Mouse (Mus musculus) right cerebral cortex, postnatal 25 days (tissue): ENCODE results near the gene Slc9a1.
A peak's percentile ranks its signal among the peaks of the same experiment; 100 is the strongest.

ENCODE experiments used
- DNase-seq: peaks from one replicate; pipeline ENCODE4 v3.0.0; 2022

The Slc9a1 gene

DNA sequence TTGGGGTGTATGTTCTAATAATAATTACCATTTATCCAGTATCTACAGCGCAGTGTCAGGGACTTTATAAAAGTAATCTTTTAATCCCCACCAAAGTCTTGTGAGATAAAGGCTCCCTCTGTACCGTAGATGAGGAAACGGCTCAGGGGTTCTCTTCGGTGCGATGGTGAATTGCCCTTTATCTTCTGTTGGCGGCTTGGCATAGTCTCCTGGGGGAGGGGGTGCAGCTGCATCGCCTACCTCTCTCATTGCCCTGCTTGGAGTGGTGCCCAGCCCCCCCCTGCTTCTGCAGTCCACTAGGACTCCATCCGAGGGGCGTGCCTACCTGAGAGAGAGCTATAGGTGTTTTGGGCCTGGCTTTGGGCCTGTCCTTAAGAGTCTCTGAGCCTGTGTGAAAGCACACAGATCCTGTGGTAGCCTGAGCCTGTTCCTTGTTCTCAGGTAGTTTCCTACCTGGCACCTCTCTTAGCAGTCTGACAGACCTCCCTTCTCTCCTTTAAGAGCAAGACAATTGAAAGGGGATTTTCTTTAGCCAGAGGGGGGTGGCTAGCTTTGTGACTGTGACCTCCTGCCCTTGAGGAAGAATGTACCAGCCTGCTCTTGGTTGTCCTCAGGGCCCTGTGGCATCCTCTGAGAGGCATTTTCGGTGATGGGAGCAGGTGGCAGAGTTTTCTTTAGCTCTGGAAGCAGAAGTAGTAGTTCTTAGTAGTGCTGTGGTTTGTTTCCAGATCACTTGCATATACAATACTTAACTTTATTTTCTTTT is 6.5 kb downstream of the Slc9a1 start:
- DNase-seq: no peak

DNA sequence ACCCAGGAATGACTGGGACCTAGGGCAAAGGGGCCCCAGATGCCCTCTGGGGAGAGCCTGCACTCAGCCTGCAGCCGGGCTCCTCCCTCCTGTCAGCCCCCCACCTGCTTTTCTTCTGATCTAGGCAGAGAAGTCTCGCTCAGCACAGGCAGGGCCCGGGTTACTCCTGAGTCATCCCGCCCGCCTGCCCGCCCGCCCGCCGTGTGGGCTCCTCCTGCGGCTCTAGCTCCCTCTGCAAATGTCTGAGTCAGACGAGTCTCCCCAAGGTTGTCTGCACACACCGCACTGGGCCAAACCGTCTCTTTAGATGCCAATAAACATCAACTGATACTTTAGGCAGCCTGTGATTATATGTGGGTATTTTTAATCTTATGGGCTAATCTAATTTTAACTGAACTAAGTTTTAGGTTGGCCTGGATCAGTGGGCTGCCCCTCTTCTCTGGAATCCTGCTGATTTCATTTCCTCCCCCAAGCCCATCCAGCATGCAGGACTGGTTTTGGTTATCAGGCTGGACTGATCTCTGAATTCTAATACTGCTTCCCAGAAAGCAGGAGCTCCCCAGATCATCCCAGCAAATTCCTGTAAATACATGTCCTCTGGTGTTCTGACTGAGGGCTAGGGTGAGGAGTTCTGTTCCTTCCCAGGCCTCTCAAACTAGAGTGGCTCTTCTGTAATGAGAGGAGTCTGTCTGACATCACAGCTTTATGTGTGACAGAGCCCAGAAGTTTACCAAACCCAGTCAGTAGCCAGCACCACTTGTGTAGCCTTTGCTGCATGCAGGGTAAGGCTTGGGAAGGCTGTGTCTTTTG is 8.9 kb downstream of the Slc9a1 start:
- DNase-seq: peak; percentile 53

DNA sequence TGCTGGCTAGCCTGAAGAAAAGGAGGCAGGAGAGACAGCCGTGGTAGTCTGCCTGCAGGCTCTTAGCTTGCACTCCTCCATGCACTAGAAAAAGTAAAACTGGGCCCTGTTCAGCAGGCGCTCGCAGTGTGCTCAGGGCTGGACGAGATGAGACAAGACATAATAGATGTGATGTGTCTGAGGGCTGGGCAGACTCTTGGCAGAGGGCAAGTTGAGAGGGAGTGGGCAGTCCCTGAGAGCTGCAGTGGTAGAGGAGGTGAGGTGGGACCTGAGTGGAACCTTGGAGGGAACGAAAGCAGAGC is 9.5 kb downstream of the Slc9a1 start:
- no peak for DNase-seq

DNA sequence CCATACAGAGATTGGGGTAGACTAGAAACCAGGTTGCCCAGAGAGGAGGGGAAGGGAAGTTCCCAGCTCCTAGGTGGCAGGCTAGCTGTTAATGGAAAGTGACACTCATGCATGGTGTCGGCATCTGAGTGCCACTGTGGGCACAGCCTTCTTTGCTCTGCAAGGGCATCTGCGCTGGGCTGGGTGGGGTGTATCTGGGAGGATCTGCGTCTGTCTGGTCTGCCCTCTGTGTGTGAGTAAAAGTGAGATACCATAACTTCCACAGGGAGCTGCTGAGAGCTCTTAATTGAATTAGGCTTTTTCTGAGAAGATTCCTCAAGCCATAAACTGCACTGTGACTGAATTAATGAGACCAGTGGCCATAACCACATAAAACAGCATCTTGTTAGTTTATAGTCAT is 10.4 kb downstream of the Slc9a1 start:
- DNase-seq: no peak

DNA sequence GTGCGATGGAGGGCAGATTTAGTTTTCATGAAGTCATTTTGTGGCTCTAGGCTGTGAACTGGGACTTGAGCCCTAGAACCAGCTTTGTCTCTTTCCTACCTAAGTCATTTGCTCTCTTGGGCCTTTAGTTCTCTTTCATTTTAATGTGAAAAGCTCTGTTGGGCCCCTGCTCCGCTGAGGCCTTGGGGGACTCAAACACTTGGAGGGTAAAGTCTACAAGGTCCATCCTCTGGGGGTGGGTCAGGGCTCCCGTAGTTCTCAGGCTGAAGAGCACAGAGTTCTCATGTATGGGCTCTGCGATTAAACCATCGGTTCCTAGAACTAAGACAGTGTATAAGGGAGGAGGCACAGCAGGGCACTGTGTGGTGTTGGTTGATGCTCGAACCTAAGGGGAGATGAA is 11.0 kb downstream of the Slc9a1 start:
- DNase-seq: no peak

DNA sequence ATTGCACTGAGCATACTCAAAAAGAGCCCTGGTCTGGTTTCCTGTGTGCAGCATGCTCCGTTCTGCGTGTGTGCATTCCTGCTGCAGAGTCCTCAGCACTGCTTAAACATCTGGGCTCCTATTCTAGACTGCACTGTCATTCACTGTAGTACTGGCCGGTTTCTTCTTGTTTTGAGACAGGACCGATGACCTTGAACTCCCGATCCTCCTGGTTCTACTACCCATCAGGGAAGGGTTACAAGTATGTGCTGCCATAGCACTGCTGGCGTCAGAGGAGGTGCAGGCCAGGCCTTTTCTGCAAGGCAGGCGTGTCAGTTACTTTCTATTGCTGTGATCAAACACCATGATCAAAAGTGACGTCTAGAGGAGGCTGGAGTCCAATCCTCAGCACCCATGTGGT is 11.6 kb downstream of the Slc9a1 start:
- no peak for DNase-seq

DNA sequence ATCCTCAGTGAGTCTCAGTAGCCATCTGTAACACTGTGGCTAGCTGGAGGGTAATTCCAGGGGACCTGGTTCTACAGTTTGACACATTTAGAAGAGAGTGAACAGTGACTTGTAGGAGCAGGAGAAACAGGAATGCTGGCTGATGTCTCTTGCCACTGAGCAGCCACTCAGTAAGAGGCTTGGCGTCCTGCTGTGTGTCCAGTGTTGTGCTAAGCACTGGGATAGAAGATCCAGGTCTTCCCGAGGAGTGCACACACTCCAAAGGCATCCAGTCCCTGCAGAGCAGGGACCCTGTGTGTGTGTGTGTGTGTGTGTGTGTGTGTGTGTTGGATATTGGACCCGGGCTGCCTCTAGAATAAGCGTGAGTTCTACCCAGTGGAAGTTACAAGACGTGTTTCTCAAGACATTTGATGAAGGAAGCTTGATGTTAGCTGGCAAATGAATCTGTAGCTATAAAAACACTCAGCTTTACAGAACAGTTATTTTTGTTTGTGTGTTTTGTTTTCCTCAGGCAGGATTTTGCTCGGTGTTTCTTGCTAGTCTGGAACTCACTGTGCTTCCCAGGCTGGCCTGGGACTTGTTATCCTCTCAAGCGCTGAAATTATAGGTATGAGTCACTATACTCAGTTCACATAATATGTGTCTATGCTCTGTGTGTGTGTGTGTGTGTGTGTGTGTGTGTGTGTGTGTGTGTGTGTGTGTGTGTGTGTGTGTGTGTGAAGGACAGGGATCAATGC is 16.7 kb downstream of the Slc9a1 start:
- no peak for DNase-seq

DNA sequence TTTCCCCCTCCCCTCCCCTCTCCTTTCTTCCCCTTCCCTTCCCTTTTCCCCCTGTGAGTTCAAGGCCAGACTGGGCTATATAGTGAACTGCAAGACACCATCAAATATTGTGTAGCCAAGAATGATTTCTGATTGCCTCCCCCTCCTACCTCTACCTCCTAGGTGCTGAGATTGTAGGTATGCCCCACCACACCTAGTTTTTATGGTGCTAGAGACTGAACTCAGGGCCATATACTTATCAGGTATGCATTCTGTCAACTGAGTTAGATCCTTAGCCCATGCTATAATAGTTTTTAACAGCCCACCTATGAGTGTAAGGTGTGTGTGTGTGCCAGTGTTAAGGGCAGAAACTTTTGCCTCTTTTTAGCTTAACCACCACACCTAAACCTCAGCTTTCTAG is 17.5 kb downstream of the Slc9a1 start:
- DNase-seq: no peak

DNA sequence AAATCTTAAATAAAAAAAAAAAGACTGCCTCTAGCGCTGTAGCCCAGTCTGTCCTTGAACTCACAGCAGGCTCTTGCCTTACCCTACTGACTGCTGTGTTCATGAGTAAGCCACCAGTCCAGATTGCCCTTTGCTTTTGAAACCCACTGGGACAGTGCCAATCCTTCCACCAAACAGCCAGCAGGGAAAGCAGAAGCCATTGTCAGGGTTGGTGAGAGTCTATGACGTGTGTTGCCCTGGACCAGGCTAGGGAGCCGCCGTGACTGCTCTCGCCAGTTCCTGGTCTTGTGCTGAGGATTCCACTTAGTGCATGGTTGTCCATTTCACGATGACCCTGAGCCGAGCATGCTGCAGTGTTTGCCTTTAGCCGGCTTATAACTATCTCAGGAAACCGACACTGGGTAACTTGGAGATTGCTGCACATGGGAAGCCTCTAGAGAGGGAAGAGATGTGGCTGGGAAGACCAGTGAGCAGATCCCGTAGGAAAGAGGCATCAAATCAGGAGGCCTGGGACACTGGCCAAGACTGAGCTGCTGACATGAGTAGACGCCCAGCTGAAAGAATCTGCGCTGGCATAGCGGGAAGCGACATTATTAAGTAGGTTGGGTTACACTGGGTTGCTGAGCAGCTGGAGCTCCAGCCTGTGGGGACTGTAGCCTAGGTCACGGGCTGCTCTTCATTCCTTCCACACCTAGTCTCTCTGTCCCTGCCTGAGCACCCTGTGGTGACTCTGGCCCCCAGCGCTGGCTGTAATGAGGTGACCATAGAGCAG is 19.5 kb downstream of the Slc9a1 start:
- DNase-seq: no peak

DNA sequence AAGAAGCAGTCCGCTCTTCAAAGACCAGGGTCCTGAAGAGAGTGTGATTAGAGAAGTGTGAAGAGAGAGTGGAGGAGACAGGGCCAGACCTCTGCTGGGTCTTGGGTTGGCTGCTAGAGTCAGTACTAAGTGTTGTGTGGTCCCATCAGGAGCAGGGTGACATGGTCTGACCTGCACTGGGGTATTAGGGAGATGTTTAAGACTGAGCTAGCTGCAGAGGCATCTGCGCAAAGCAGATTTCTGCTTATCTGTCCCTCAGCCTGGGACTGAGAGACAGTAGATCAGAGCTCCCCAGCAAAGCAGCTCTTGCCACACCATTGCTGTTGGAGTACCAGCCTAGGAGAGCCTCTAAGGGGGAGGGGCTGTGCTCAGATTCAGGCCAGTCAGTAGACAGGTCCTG is 20.5 kb downstream of the Slc9a1 start:
- no peak for DNase-seq

DNA sequence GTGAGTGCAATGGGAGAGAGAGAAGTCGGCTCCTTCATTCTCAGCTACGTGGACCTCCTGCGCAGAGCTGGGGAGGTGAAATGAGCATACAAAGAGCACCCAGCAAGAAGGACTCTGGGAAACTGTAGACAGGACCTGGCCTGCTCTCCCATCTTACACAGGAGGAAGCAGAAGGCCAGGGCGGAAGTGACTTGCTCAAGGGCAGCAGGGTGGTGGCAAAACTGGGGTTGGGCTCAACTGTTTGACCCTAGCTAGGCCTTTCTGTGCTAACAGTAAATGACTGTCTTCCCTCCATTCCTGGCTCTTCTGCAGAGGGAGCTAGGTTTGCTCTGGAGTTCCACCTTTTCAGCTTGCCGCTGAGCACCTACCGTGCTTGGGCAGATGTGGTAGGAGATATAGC is 21.1 kb downstream of the Slc9a1 start:
- DNase-seq: no peak

DNA sequence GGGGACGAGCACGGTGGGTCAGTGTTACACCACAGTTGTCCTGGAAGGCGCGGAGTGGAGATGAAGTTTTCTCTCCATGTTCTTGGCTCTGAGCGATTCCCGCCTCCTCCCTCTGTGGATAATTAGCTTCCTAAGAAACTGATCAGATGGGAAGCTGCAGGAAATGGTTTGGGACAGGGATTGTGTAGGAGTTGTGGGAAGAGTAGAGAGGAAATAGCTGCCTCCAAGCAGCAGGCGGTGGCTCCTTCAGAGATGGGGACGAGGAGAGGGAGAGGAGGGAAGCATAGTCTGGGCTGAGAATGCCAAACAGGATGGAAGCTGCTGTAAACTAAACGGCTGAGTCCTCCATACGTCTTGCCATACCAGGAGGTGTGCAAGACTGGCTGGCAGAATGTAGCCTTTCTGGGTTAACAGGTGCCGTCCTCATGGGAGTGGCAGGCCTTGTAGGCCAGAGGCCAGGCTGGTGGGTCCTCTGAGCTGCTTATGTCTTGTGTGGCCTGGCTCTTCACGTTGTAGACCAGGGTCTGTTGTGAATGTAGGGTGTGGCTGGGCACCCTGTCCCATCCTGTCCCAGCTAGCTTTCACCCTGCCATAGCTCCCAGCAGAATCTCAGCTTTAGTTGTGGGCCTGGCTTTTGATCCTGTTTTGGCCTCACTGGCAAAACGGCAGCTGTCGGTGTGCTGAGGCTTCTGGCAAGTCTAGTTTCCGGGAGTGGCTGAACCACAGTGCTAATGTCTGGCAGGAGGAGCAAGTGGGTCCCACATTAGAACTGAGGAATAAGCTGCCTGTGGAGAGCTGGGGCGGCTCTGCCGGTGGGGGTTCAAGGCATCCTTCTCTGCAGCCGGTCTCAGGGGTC is 21.9 kb downstream of the Slc9a1 start:
- DNase-seq: peak; percentile 61

DNA sequence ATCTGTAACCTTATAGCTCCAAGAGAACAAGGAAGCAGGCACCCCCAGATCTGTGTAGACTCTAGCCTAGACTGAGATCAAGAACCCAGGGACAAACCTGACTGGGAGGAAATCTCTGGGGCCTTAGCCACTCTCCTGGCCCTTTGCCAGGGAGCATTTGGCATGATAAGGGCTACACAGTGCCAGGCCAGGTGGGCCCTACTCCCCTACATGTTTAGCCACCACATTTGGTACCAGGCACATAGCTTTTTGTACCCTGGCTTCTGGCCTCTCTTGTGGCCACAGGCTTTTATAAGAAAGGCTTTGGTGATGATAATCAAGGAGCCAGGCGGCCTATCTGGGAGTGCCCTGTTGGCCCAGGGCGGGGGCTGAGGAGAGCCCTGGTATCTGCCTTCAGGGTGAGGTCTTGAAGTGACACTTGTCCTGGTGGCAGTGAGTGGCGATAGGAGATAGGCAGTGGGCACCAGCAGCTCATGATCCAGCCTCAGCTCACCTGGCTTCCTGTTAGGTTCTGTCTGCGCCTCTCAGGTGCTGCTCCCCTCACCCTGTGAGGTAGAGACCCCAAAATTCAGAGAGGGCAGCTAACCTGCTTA is 25.6 kb downstream of the Slc9a1 start:
- no peak for DNase-seq

DNA sequence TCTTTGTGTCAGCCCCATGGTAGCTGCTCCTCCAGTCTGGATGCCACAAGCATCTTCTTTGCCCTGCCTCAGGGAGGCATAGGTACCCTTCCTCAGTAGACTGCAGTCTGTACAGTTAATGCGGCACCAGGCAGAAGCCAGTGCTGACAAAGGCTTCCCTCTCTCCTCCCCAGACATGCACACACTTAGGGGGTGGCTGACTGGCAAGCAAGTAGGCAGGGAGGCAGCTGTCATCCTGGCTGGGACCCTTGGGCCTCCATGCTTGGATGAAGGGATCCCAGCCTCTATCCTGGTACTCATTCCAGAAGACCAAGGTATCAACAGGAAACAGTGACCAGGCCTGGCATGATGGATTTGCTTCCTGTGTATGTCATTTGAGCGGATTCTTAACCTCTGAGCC is 26.6 kb downstream of the Slc9a1 start:
- no peak for DNase-seq

DNA sequence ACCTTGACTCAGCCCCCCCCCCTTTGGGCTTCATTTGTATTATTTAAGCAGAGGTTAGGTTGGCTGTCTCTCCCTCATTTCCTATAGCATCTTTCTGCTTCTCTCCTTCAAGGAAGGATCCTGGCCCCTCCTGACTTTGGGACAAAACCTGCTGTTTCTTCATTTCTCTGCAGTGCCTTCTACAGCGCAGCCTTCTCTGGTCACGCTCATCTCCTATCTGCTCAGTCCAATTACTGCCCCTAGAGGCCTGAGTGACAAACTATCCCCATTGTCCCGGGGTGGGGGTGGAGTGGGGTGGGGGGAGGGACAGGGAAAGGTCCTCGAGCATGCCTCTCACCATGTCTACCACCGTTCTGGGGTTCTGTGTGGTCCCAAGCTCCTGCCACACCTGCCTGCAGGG is 27.8 kb downstream of the Slc9a1 start:
- no peak for DNase-seq

DNA sequence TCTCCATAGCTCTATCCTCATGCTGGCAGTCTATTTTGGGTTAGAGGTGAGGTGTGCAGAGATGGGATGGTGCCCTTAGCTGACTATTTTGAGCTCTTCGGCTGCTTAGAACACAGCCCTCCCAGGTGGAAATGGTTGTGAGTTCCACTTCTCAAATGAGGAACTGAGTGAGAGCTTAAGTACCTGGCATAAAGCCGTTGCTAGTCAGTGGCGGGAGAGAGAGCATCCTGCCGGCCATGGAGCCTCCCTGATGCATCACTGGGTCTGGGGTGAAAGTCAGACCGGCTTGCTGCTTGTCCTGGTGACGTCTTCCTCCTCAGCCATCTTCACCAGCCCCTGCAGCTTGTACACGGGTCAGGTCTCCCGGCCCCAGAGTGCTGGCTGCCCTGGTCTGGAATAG is 28.5 kb downstream of the Slc9a1 start:
- DNase-seq: no peak

DNA sequence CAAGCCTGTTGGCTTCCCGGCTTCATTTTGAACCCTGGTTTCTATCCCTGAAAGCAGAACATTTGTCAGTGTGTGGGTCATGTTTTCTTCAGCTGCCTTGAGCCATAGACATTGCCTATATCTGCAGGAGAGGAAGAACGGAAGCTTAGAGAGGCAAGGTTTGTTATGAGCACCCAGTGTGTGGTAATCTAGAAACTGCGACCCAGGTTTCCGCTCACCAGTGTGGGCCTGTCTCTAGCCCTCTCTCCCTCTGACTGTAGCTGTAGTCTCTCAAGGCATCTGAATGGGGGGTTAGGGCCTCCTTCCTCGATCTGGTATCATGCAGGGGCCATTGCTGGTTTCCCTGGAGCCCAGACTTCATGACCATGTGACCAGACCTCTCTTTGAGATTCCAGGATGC is 29.1 kb downstream of the Slc9a1 start:
- no peak for DNase-seq

DNA sequence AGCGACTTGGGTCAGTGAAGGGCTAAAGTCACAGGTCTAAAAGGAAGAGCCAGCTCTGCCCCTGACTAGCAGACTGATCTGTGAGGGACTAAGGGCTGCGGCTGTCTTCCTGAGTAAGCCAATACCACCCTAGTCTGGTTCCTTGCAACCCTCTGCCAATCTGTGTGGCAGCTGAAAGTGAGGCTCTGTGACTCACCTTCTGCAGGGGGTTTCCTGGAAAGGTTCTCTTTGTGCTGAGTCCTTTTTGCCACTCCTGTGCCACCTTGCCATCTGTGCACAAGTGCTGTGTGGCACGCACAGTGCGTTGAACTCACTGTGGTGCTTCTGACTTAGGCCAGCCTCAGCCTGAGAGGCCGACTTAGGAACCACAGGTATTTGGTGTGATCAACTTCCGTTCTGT is 30.0 kb downstream of the Slc9a1 start:
- DNase-seq: no peak

DNA sequence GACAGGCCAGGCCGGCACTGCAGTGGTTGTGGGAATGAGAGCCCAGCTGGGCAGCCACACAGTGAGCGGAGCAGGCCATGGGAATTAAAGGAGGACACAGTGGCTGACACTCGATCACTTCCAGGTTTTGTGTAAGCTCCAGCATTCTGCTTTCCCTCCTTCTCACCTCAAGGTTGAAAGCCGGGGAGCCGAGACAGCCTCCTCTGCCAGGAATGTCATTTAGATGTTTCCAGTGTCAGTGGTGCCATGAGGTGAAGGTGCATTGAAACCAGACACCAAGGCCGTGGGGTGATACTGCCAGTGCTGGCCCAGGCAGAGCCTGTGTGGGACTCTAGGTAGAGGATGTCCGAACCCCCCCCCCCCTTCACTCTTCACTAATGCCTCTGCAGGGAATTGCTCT is 30.6 kb downstream of the Slc9a1 start:
- no peak for DNase-seq

DNA sequence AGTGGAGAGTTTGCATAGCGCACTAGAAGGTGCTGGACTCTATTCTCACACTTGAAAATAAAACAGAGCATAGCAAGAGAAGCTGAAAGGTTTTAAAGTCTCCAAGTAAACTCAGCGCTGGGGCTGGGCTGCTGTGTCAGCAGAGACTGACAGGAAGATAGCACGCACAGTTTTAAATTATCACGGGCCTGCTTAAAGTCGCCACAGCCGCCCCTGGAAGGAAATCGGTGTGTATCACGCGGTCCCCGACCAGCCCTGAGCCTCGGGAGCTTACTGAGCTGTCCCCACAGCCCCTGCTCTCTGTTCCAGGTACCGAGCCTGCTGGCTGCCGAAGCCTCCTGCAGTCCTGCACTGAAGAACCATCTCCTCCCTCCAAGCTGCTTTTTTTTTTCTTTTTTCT is 32.5 kb downstream of the Slc9a1 start:
- DNase-seq: no peak

DNA sequence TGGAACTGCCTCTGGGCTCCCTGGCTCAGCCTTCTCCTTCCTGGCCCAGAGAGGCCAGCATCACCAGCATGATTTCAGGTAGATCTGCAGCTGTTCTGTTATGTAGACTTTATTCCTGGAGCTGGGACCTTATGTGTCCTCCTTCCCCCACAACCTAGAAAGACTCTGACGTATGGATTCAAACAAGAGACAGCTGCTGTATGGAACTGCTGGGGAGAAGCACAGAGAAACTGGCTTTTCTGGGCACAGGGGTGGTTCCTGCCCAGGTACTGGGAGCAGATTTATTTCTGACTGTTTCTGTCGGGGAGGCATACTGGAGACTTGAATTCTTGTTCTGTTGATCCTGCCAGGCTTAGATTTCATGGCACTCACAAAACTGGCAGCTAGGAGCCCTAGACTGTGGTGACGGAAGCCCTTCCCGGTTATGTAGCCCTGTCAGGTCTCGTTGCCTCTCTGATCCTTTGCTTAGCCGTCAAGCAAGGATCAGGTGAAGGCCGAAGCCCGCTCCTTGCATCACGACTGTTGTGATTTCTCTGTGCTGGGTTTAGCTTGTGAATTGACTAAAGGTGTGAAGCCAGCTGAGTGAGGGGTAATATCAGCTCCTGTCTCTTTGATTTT is 34.2 kb downstream of the Slc9a1 start:
- DNase-seq: no peak
